Mouse (Mus musculus): ENCODE measurements around the gene Zc3h12d. TPM values are rescaled to one million over a fixed set of nuclear protein-coding genes. Genes with fewer than 3 reads are reported as not detected.
"Not testable (repeated sequence)": the region's sequence is repeated elsewhere in the genome, so short reads cannot be mapped to it uniquely, and the experiment has no call there.

The Zc3h12d gene
- total and polyA plus RNA-seq, 2 experiments from 2014 or later = 0.21 to 0.24 TPM

- ATAC-seq (peak; percentile 84), DNase-seq (peak; percentile 45)
- H3K27me3 ChIP-seq (ENCODE audit: insufficient read depth, low read length) = peaks cover 4% of the 10 kb centered on the region; the same call in 1 of the 2 replicates
- H3K4me2 ChIP-seq (ENCODE audit: low read depth) = no peak overlapping the region
- 64% methylated on average over 11 of the region's 11 CpGs for WGBS
- H3K27ac ChIP-seq (ENCODE audit: low read depth, low read length) = no peak overlapping the region
- TF ChIP-seq CTCF (IDR thresholded peaks at IDR 0.05; ENCODE audit: low read depth) = peak; percentile 46
- no peak overlapping the region for H3K9ac ChIP-seq
- no peak overlapping the region for H3K4me3 ChIP-seq (ENCODE audit: low read depth, low read length)
- H3K4me1 ChIP-seq (ENCODE audit: insufficient read depth) = no peaks in the 10 kb centered on the region
- no peaks in the 10 kb centered on the region for H3K36me3 ChIP-seq (ENCODE audit: insufficient read depth)
- H3K9me3 ChIP-seq (ENCODE audit: low read length) = no peaks in the 10 kb centered on the region
Measured at GRCm38 (mm10) chr10:7870571-7871315, 38.5 kb downstream of the Zc3h12d start.

DNA sequence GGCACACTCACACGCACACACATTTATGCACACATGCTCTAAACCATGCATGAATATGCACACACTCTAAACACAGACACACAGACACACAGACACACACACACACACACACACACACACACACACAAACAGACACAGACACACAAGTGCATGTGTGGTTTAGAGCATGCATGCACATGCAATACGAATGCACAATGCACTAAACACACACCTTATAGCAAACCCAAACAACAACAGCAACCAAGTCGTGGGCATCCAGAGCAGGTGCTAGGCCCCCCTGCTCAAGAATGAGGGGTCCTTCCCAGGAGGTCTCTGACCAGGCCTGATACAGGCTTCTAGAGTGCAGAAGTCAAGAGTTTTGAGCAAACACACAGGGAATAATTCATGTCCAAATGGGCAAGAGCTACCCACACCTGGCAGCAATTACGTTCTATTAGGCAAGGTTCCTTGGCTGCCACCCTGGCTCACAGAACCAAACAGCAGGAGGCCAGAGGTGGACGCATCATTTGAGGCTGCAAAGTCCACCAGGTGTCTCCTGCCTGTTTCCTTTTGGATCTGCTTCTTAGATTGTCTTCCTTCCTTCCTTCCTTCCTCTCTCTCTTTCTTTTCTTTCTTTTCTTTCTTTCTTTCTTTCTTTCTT, 39.2 kb downstream of the Zc3h12d start:
- TF ChIP-seq CTCF (IDR thresholded peaks at IDR 0.05; ENCODE audit: low read depth) = no peak
- 92% methylated on average over 5 of the region's 5 CpGs for WGBS
- no peak overlapping the region for H3K27ac ChIP-seq (ENCODE audit: low read depth, low read length)
- no peak overlapping the region for H3K4me2 ChIP-seq (ENCODE audit: low read depth)
- H3K4me3 ChIP-seq (ENCODE audit: low read depth, low read length) = no peak overlapping the region
- peaks cover 4% of the 10 kb centered on the region; the same call in 1 of the 2 replicates for H3K27me3 ChIP-seq (ENCODE audit: insufficient read depth, low read length)
- H3K36me3 ChIP-seq (ENCODE audit: insufficient read depth) = no peaks in the 10 kb centered on the region
- H3K9me3 ChIP-seq (ENCODE audit: low read length) = no peaks in the 10 kb centered on the region
- H3K9ac ChIP-seq = no peak overlapping the region
- DNase-seq (no peak), ATAC-seq (no peak)
- no peaks in the 10 kb centered on the region for H3K4me1 ChIP-seq (ENCODE audit: insufficient read depth)

DNA sequence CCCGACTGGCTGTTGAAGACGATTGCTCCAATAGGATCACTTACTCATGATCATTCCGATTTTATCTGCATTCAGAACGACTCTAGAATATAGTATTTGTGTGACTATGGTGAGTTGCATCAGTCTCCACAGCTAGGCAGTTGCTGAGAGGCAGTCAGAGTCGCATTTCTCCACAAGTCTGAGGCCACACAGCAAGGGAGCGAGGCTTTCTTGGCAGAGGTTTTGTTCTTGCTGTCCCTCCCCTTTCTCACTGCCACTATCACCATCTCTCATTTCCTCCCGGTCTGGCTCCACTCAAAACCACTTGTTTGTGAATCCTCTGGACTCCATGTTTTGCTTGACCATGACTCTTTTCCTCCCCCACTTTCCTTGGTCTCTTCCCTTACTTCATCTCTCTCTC, 41.9 kb downstream of the Zc3h12d start:
- Histone ChIP-seq H3K27me3 (ENCODE audit: insufficient read depth, low read length) (no peaks in the 10 kb centered on the region), H3K36me3 (ENCODE audit: insufficient read depth) (no peaks in the 10 kb centered on the region), H3K4me3 (ENCODE audit: low read depth, low read length) (no peak overlapping the region), H3K9me3 (ENCODE audit: low read length) (no peaks in the 10 kb centered on the region), H3K27ac (ENCODE audit: low read depth, low read length) (no peak overlapping the region), H3K4me2 (ENCODE audit: low read depth) (no peak overlapping the region), H3K9ac (no peak overlapping the region), H3K4me1 (ENCODE audit: insufficient read depth) (no peaks in the 10 kb centered on the region)
- no peak for DNase-seq
- no peak for ATAC-seq
- 89% methylated on average over 7 of the region's 7 CpGs for WGBS
- no peak for TF ChIP-seq CTCF (IDR thresholded peaks at IDR 0.05; ENCODE audit: low read depth)

- not testable (repeated sequence) for H3K4me2 ChIP-seq (ENCODE audit: low read depth); H3K4me1 ChIP-seq (ENCODE audit: insufficient read depth); H3K36me3 ChIP-seq (ENCODE audit: insufficient read depth); DNase-seq; H3K9ac ChIP-seq; H3K4me3 ChIP-seq (ENCODE audit: low read depth, low read length); H3K27ac ChIP-seq (ENCODE audit: low read depth, low read length); H3K27me3 ChIP-seq (ENCODE audit: insufficient read depth, low read length); H3K9me3 ChIP-seq (ENCODE audit: low read length); ATAC-seq
- 94% methylated on average over 3 of the region's 3 CpGs for WGBS
Measured at GRCm38 (mm10) chr10:7880283-7880682, 48.0 kb downstream of the Zc3h12d start.

GRCm38 (mm10) chr10:7881971-7882370, 49.7 kb downstream of the Zc3h12d start:
- no peak for ATAC-seq
- Histone ChIP-seq H3K27ac (ENCODE audit: low read depth, low read length) (no peak overlapping the region), H3K9ac (no peak overlapping the region), H3K4me3 (ENCODE audit: low read depth, low read length) (no peak overlapping the region), H3K27me3 (ENCODE audit: insufficient read depth, low read length) (no peaks in the 10 kb centered on the region), H3K36me3 (ENCODE audit: insufficient read depth) (no peaks in the 10 kb centered on the region), H3K4me2 (ENCODE audit: low read depth) (no peak overlapping the region), H3K9me3 (ENCODE audit: low read length) (no peaks in the 10 kb centered on the region), H3K4me1 (ENCODE audit: insufficient read depth) (no peaks in the 10 kb centered on the region)
- DNase-seq = no peak
- WGBS = 86% methylated on average over 3 of the region's 3 CpGs
- no peak for TF ChIP-seq CTCF (IDR thresholded peaks at IDR 0.05; ENCODE audit: low read depth)

DNA sequence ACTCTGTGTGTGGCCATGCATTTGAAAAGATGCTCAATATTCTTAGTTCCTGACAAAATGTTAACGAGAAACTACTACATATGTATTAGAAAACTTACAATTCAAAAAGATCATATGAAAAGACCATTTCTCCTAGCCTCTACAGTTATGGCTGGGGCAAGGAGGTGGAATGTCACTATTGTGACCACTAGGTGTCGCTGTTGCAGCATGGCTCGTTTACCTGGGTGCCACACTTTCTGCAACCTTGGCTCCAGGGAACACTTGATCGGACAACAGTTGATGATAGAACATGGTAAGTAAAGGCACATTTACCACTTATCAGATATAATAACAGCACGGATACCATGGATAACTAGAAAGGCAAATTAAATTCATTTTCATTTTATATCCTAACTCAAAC, 51.3 kb downstream of the Zc3h12d start:
- Histone ChIP-seq H3K27ac (ENCODE audit: low read depth, low read length) (no peak overlapping the region), H3K9ac (no peak overlapping the region), H3K4me2 (ENCODE audit: low read depth) (no peak overlapping the region), H3K27me3 (ENCODE audit: insufficient read depth, low read length) (no peaks in the 10 kb centered on the region), H3K36me3 (ENCODE audit: insufficient read depth) (no peaks in the 10 kb centered on the region), H3K9me3 (ENCODE audit: low read length) (no peaks in the 10 kb centered on the region), H3K4me3 (ENCODE audit: low read depth, low read length) (no peak overlapping the region), H3K4me1 (ENCODE audit: insufficient read depth) (no peaks in the 10 kb centered on the region)
- DNase-seq = peak; percentile 85
- ATAC-seq = peak; percentile 87
- peak; percentile 100 for TF ChIP-seq CTCF (IDR thresholded peaks at IDR 0.05; ENCODE audit: low read depth)
- 5% methylated on average over 5 of the region's 5 CpGs for WGBS

GRCm38 (mm10) chr10:7888256-7888868, 56.1 kb downstream of the Zc3h12d start:
- Histone ChIP-seq H3K27me3 (ENCODE audit: insufficient read depth, low read length) (no peaks in the 10 kb centered on the region), H3K4me3 (ENCODE audit: low read depth, low read length) (no peak overlapping the region), H3K9me3 (ENCODE audit: low read length) (no peaks in the 10 kb centered on the region), H3K4me2 (ENCODE audit: low read depth) (no peak overlapping the region), H3K27ac (ENCODE audit: low read depth, low read length) (no peak overlapping the region), H3K4me1 (ENCODE audit: insufficient read depth) (no peaks in the 10 kb centered on the region), H3K9ac (no peak overlapping the region), H3K36me3 (ENCODE audit: insufficient read depth) (no peaks in the 10 kb centered on the region)
- TF ChIP-seq CTCF (IDR thresholded peaks at IDR 0.05; ENCODE audit: low read depth) = no peak
- DNase-seq (no peak), ATAC-seq (no peak)
- WGBS = 87% methylated on average over 11 of the region's 11 CpGs

All from forebrain, postnatal 0 days (tissue).